Mouse (Mus musculus) ES-Bruce4 (cell line): Measurements from ENCODE around the gene Fsd2.

Experiments
- CTCF ChIP-seq: IDR thresholded peaks from one replicate; pipeline ENCODE4 v1.8.1; 2011; ENCODE audit warnings: low read depth, low read length
- POLR2A ChIP-seq: IDR thresholded peaks from one replicate; pipeline ENCODE4 v1.8.1; 2011; ENCODE audit warnings: low read length; ENCODE audit not compliant: insufficient read depth

GRCm38 (mm10) chr7:81565381-81566055 lies 1.2 kb downstream of the Fsd2 start:
- TF ChIP-seq CTCF, result no peak
- TF ChIP-seq POLR2A, result no peak
